Mouse (Mus musculus): ENCODE measurements at regions not wholly inside any gene's neighbourhood (a gene's known extent, or its start where the extent isn't known, plus 50 kb on each side); places are given as distances from the start of the nearest gene placed in this dataset.

DNA sequence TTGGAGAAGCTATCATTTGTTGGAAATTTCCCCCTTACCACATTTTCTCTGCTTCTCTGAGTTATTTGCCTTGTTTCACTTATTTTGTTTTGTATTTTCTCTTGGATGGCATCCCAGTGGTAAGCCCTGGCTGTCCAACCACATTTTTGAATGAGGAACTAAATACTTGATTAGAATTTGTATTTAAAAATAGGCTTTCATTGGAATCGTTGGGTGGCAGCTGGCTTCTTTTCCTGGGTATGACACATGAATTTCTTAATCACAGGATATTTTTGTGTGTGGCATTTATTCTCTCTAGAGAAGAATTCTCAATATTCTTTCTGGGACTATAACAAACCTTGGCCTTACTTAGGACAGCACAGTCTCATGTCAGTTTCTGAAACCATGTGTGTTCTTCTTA lies 286.5 kb downstream of the Gm11146 start:
- DNase-seq (ENCODE audit: low read depth), result no peak

- no peak for DNase-seq (ENCODE audit: low read depth)
Observed at GRCm38 (mm10) chr16:77313195-77313594, 288.7 kb downstream of the Gm11146 start.

GRCm38 (mm10) chr16:77301270-77302171 lies 288.0 kb downstream of the Usp25 start:
- DNase-seq (ENCODE audit: low read depth), result no peak

GRCm38 (mm10) chr16:77300572-77301213 lies 287.2 kb downstream of the Usp25 start:
- DNase-seq (ENCODE audit: low read depth), result no peak

GRCm38 (mm10) chr16:77295574-77296355 lies 282.3 kb downstream of the Usp25 start:
- no peak for DNase-seq (ENCODE audit: low read depth)

- no peak for DNase-seq (ENCODE audit: low read depth)
Observed at GRCm38 (mm10) chr16:77292317-77292771, 278.8 kb downstream of the Usp25 start.

GRCm38 (mm10) chr16:77291723-77292316 lies 278.3 kb downstream of the Usp25 start:
- DNase-seq (ENCODE audit: low read depth), result no peak

- DNase-seq (ENCODE audit: low read depth), result no peak
Observed at GRCm38 (mm10) chr16:77284205-77284604, 270.7 kb downstream of the Usp25 start.

- no peak for DNase-seq (ENCODE audit: low read depth)
Observed at GRCm38 (mm10) chr16:77279916-77280315, 266.4 kb downstream of the Usp25 start.

DNA sequence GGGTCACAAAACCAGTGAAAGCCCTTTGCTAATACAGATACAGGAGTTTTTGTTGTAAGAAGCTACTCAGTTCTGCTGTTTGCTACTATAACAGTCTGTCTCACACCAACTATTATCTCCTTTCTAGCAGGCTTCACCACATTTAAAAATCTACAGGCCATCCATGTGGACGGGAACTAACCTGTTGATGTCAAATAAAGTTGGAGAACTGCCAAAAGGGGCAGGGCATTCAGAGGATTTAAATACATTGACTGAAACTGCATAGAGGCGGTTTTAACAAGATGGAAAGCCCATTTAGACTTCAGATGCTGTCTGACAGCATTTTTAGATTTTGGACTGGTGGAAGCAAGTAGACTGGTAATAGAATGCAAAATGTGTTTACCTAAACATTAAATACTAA lies 266.0 kb downstream of the Usp25 start:
- no peak for DNase-seq (ENCODE audit: low read depth)

GRCm38 (mm10) chr16:77273306-77273705 lies 259.8 kb downstream of the Usp25 start:
- DNase-seq (ENCODE audit: low read depth), result no peak

DNA sequence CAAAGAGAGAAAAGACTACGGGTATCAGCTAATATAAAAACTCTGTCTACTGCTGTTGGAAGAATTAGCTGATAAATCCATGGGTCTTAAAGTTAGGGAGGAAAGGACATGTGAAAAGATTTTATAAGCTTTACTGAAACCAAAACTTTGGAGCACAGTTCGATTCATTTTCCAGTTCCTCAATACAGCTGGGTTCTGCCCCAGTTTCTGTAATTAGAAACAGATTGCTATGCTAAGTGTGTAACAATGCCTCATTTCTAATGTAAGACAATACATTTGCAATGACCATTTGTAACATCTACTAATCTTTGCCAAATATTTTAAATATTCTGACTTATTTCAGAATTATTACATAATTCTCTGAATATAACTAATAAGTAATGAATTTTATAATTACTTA lies 255.4 kb downstream of the Usp25 start:
- no peak for DNase-seq (ENCODE audit: low read depth)

GRCm38 (mm10) chr16:77267679-77268078 lies 254.2 kb downstream of the Usp25 start:
- DNase-seq (ENCODE audit: low read depth), result no peak

DNA sequence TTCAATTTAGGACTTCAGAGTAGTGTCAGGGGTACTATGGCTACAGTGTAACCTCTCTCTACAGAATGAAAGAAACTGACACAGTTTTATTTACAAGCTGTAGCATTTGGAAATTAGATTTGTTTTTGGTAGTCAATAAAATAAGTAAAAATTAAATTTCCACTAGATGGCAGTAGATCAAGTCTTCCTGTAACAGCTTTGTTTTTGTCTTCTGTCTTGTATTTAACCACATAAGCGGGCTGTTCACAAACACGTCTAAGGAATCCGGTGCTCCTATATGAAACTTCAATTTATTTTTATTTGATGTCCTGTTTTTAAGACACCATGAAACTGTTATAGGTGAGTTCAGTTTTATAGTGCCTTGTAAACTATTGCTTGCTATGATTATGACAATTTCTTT lies 238.8 kb downstream of the Usp25 start:
- DNase-seq (ENCODE audit: low read depth), result no peak

GRCm38 (mm10) chr16:77251422-77251821 lies 237.9 kb downstream of the Usp25 start:
- no peak for DNase-seq (ENCODE audit: low read depth)

- DNase-seq (ENCODE audit: low read depth), result no peak
Observed at GRCm38 (mm10) chr16:77240876-77241275, 227.4 kb downstream of the Usp25 start.

GRCm38 (mm10) chr16:77239176-77239790 lies 225.8 kb downstream of the Usp25 start:
- no peak for DNase-seq (ENCODE audit: low read depth)

GRCm38 (mm10) chr16:77238358-77239175 lies 225.1 kb downstream of the Usp25 start:
- no peak for DNase-seq (ENCODE audit: low read depth)

GRCm38 (mm10) chr16:77237631-77238357 lies 224.3 kb downstream of the Usp25 start:
- DNase-seq (ENCODE audit: low read depth), result no peak

- no peak for DNase-seq (ENCODE audit: low read depth)
Observed at GRCm38 (mm10) chr16:77237272-77237603, 223.7 kb downstream of the Usp25 start.
